Mouse (Mus musculus): ENCODE data around the gene Gjb3. TPM values are rescaled to one million over a fixed set of nuclear protein-coding genes. Genes with fewer than 3 reads are reported as not detected.

The Gjb3 gene
- polyA plus RNA-seq, 1 experiment, result 0.18 TPM

DNA sequence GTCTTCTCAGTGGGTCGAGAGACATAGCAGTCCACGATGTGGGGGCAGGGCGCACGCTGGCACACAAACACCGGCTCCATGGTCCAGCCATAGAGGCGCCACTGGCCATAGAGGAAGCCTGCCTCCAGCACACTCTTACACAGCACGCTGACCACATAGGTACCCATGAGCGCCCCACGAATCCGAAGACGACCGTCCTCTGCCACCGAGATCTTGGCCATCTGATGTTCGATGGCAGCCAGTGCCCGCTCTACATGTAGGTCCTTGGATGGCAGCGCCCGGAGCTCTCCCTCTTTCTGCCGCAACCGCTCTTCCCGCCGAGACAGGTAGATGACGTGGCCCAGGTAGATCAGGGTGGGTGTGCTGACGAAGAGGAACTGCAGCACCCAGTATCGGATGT is 18.3 kb downstream of the Gjb3 start:
- 80% methylated on average over 24 of the region's 24 CpGs for WGBS
- no peak overlapping the region for H3K4me3 ChIP-seq (replicated peaks; ENCODE audit: insufficient read depth, low read depth, low read length)
- no peak overlapping the region for H3K27ac ChIP-seq (ENCODE audit: insufficient read depth, low read length)
- TF ChIP-seq POLR2A (IDR thresholded peaks at IDR 0.05; ENCODE audit: borderline replicate concordance, insufficient read depth, low read length) (no peak), CTCF (IDR thresholded peaks at IDR 0.05; ENCODE audit: borderline replicate concordance, insufficient read depth, low read depth, low read length) (no peak)
- peaks cover 8% of the 10 kb centered on the region; the same call in 1 of the 2 replicates for H3K4me1 ChIP-seq (ENCODE audit: control insufficient read depth, insufficient read depth, low read length)
- DNase-seq, result no peak
- H3K27me3 ChIP-seq (ENCODE audit: control insufficient read depth, insufficient read depth, low read length), result no peaks in the 10 kb centered on the region

DNA sequence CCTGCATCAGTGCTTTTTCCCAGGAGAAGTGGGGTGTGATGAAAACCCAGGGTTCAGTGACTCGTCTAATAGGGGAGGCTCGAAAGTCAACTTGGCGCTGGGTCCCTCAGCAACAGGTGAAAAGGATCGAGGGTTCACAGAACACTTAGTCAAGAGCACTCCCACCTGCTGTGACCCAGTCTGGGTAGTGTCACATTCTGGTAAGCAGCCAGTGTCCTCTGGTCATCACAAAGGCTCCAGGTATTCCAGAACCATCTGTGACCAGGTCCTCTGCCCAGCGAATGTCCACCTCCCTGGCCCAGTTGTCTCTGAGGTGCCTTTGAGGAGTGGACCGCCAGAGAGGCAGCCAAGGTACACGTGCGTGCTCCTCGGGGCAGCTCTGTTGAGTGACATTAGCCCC is 19.1 kb downstream of the Gjb3 start:
- peaks cover 8% of the 10 kb centered on the region; the same call in 1 of the 2 replicates for H3K4me1 ChIP-seq (ENCODE audit: control insufficient read depth, insufficient read depth, low read length)
- no peak for TF ChIP-seq POLR2A (IDR thresholded peaks at IDR 0.05; ENCODE audit: borderline replicate concordance, insufficient read depth, low read length)
- TF ChIP-seq CTCF (IDR thresholded peaks at IDR 0.05; ENCODE audit: borderline replicate concordance, insufficient read depth, low read depth, low read length), result no peak
- H3K4me3 ChIP-seq (replicated peaks; ENCODE audit: insufficient read depth, low read depth, low read length), result no peak overlapping the region
- no peaks in the 10 kb centered on the region for H3K27me3 ChIP-seq (ENCODE audit: control insufficient read depth, insufficient read depth, low read length)
- peak; percentile 33 to 45 for DNase-seq
- WGBS, result 14% methylated on average over 9 of the region's 9 CpGs
- H3K27ac ChIP-seq (ENCODE audit: insufficient read depth, low read length), result no peak overlapping the region

DNA sequence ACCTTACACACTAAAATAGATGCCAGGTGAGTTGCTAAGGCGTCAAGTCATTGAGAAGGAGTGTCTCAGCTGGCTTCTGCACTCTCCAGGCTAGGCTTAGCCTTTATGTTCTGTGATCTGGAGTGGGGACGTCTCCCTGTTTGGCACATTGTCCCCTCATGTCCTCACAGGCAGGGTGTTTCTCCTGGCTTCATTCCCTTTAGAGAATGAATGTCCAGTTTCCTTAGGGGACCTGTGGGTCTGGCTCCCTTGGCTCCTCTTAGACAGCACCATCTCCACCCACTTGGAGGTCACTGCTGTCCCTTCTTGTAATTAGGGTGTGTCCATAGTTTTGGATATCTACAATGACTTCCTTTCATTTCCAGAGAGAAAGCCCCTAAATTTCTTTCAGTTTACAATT is 23.7 kb downstream of the Gjb3 start:
- no peak for TF ChIP-seq CTCF (IDR thresholded peaks at IDR 0.05; ENCODE audit: borderline replicate concordance, insufficient read depth, low read depth, low read length)
- no peak for TF ChIP-seq POLR2A (IDR thresholded peaks at IDR 0.05; ENCODE audit: borderline replicate concordance, insufficient read depth, low read length)
- no peak overlapping the region for H3K27ac ChIP-seq (ENCODE audit: insufficient read depth, low read length)
- H3K4me3 ChIP-seq (replicated peaks; ENCODE audit: insufficient read depth, low read depth, low read length), result no peak overlapping the region
- DNase-seq, result no peak
- H3K27me3 ChIP-seq (ENCODE audit: control insufficient read depth, insufficient read depth, low read length), result no peaks in the 10 kb centered on the region
- peaks cover 7% of the 10 kb centered on the region; the same call in 1 of the 2 replicates for H3K4me1 ChIP-seq (ENCODE audit: control insufficient read depth, insufficient read depth, low read length)
- WGBS, result 71% methylated on average over 2 of the region's 2 CpGs

DNA sequence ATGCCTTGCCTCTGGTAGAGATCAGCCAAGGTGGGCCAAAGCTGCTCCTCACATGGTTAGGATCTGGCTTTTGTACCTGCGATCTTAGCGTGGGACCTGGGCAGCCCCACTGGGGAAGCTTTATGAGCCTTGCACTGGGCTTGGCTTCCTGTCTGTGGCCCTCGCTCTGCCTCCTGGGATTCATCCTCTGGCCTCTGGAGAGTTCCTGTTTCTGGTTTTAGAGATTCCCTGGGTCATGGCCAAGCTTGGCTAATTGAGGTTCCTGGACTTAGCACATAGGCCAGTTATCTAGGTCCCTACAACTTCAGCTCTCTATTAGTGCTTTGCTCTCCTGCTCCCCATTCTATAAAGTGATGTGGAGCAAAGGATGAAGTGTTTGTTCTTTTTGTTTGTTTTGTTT is 26.8 kb downstream of the Gjb3 start:
- TF ChIP-seq CTCF (IDR thresholded peaks at IDR 0.05; ENCODE audit: borderline replicate concordance, insufficient read depth, low read depth, low read length) (no peak), POLR2A (IDR thresholded peaks at IDR 0.05; ENCODE audit: borderline replicate concordance, insufficient read depth, low read length) (no peak)
- Histone ChIP-seq H3K4me1 (ENCODE audit: control insufficient read depth, insufficient read depth, low read length) (no peaks in the 10 kb centered on the region), H3K4me3 (replicated peaks; ENCODE audit: insufficient read depth, low read depth, low read length) (no peak overlapping the region), H3K27me3 (ENCODE audit: control insufficient read depth, insufficient read depth, low read length) (no peaks in the 10 kb centered on the region), H3K27ac (ENCODE audit: insufficient read depth, low read length) (no peak overlapping the region)
- 86% methylated on average over 3 of the region's 3 CpGs for WGBS
- no peak for DNase-seq

DNA sequence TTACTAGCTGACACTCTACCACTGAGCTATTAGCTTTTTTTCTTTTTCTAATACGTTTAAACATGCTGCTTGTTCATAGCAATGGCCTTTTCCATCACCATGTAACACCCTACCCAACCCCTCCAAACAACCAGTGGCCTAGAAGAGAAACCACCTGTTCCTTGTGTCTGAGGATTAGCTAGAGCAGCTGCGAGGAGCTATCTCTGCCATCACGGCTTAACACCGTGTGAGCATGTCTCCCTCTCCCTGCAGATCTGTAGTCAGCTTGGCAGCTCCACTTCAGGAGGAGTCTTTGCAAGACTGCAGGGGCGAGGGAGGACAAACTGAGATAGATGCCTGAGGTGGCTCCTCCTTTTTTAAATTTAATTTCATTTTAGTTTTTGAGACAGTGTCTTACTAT is 30.1 kb downstream of the Gjb3 start:
- no peak for TF ChIP-seq CTCF (IDR thresholded peaks at IDR 0.05; ENCODE audit: borderline replicate concordance, insufficient read depth, low read depth, low read length)
- TF ChIP-seq POLR2A (IDR thresholded peaks at IDR 0.05; ENCODE audit: borderline replicate concordance, insufficient read depth, low read length), result no peak
- no peak for DNase-seq
- no peaks in the 10 kb centered on the region for H3K27me3 ChIP-seq (ENCODE audit: control insufficient read depth, insufficient read depth, low read length)
- H3K4me1 ChIP-seq (ENCODE audit: control insufficient read depth, insufficient read depth, low read length), result no peaks in the 10 kb centered on the region
- no peak overlapping the region for H3K27ac ChIP-seq (ENCODE audit: insufficient read depth, low read length)
- H3K4me3 ChIP-seq (replicated peaks; ENCODE audit: insufficient read depth, low read depth, low read length), result no peak overlapping the region
- WGBS, result 44% methylated on average over 5 of the region's 5 CpGs

DNA sequence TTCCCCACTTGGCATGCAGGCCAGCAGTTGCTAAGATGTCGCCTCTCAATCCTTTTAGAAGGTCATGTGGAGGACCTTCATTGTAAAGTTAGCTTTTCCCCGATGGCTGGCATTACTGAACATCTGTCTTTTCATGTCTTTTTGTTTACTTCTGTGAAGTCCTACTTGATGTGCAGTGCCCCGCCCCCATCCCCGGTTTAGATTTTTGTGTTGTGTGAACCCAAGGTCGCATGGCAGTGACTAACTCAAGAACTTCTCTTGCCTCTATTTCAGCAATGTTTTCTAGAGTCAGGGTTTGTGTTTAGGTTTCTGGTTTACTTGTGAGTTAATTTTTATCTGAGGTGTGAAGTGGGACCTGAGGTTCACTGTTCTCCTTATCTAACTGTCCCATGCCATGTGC is 38.0 kb downstream of the Gjb3 start:
- DNase-seq, result no peak
- no peak overlapping the region for H3K27ac ChIP-seq (ENCODE audit: insufficient read depth, low read length)
- H3K4me3 ChIP-seq (replicated peaks; ENCODE audit: insufficient read depth, low read depth, low read length), result no peak overlapping the region
- no peaks in the 10 kb centered on the region for H3K4me1 ChIP-seq (ENCODE audit: control insufficient read depth, insufficient read depth, low read length)
- no peaks in the 10 kb centered on the region for H3K27me3 ChIP-seq (ENCODE audit: control insufficient read depth, insufficient read depth, low read length)
- WGBS, result 73% methylated on average over 5 of the region's 5 CpGs
- TF ChIP-seq POLR2A (IDR thresholded peaks at IDR 0.05; ENCODE audit: borderline replicate concordance, insufficient read depth, low read length) (no peak), CTCF (IDR thresholded peaks at IDR 0.05; ENCODE audit: borderline replicate concordance, insufficient read depth, low read depth, low read length) (no peak)

DNA sequence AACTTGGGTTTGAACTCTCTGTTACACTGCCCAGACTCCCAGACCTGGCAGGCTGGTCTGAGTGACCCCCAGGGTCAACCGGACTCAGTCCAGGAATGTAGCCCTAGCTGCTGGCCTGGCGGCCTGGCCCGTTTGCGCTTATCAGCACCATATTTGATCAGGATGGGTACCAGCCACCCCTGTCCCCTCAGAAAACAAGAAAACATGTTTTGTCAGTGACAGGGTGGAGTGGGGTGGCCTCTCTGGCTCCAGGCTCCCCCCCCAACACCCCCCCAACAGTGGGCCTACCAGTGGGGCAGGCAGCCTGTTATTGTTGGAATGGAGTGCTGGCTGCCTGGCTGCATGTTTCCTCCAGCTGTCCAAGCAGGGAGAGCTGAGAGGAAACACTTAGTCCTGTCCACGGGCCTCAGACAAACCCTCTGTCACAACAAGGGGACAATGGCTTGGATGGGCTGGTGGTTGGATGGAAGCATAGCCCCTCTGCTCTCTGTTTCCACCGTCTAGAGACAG is 41.5 kb downstream of the Gjb3 start:
- no peak overlapping the region for H3K27ac ChIP-seq (ENCODE audit: insufficient read depth, low read length)
- no peaks in the 10 kb centered on the region for H3K27me3 ChIP-seq (ENCODE audit: control insufficient read depth, insufficient read depth, low read length)
- 70% methylated on average over 6 of the region's 6 CpGs for WGBS
- no peak for DNase-seq
- H3K4me1 ChIP-seq (ENCODE audit: control insufficient read depth, insufficient read depth, low read length), result no peaks in the 10 kb centered on the region
- H3K4me3 ChIP-seq (replicated peaks; ENCODE audit: insufficient read depth, low read depth, low read length), result no peak overlapping the region
- no peak for TF ChIP-seq POLR2A (IDR thresholded peaks at IDR 0.05; ENCODE audit: borderline replicate concordance, insufficient read depth, low read length)
- TF ChIP-seq CTCF (IDR thresholded peaks at IDR 0.05; ENCODE audit: borderline replicate concordance, insufficient read depth, low read depth, low read length), result no peak

DNA sequence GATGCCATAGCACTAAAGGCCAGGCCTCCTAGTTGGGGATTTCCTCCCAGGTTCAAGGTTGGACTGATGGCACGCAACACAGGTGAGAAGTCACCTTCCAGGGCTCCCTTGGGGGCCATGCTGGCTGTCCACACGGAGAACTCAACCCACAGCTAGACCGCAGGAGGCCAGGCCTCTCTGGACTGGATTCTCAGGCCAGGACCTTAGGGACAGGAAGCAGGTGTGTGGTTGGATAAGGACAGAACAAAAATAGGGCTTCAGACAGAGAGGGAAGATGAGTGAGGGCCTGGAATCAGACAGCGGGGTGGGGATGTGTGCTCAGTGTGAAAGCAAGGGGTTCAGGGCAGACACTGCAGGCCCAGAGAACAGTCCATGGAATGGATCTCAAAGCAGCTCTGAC is 43.7 kb downstream of the Gjb3 start:
- H3K27ac ChIP-seq (ENCODE audit: insufficient read depth, low read length), result no peak overlapping the region
- H3K4me1 ChIP-seq (ENCODE audit: control insufficient read depth, insufficient read depth, low read length), result no peaks in the 10 kb centered on the region
- no peaks in the 10 kb centered on the region for H3K27me3 ChIP-seq (ENCODE audit: control insufficient read depth, insufficient read depth, low read length)
- no peak for TF ChIP-seq POLR2A (IDR thresholded peaks at IDR 0.05; ENCODE audit: borderline replicate concordance, insufficient read depth, low read length)
- TF ChIP-seq CTCF (IDR thresholded peaks at IDR 0.05; ENCODE audit: borderline replicate concordance, insufficient read depth, low read depth, low read length), result no peak
- no peak overlapping the region for H3K4me3 ChIP-seq (replicated peaks; ENCODE audit: insufficient read depth, low read depth, low read length)
- WGBS, result 71% methylated on average over 4 of the region's 4 CpGs
- DNase-seq, result no peak

All from cerebellum, adult 2 months (tissue).